Mouse (Mus musculus): ENCODE results near the gene Ifna9.

- TF ChIP-seq POLR2A (IDR thresholded peaks at IDR 0.05; ENCODE audit: borderline replicate concordance, low read depth, low read length): no peak
- no peak for TF ChIP-seq CTCF (IDR thresholded peaks at IDR 0.05; ENCODE audit: low read depth, low read length)
Measured at GRCm38 (mm10) chr4:88547986-88548385, 44.2 kb downstream of the Ifna9 start.
